Mouse (Mus musculus): Measurements from ENCODE around the gene Cep170b. TPM values are rescaled to one million over a fixed set of nuclear protein-coding genes. Genes with fewer than 3 reads are reported as not detected.

Cep170b gene
- polyA plus RNA-seq (2015; fragmentation: Illumina TruSeq; extraction: RNeasy Lipid Tissue Mini Kit (QIAGEN cat#74804); ENCODE audit: insufficient read depth, low read depth, low replicate concordance) = 11.7 TPM

GRCm38 (mm10) chr12:112720216-112720615 is at the start of gene Cep170b:
Gene Cep170b, plus strand, starts transcription at chr12:112720455.

GRCm38 (mm10) chr12:112674132-112675011 is 45.9 kb upstream of the Cep170b start, which contains the start of gene Akt1:
Gene Akt1, minus strand, starts transcription at chr12:112674884.

GRCm38 (mm10) chr12:112678555-112679026 is 41.7 kb upstream of the Cep170b start, which contains the start of gene Zbtb42:
Gene Zbtb42, plus strand, starts transcription at chr12:112678828.

GRCm38 (mm10) chr12:112760154-112760926 is 40.1 kb downstream of the Cep170b start, which contains the start of gene Pld4:
Gene Pld4, plus strand, starts transcription at chr12:112760655.

Other genes with a start within 250 kb of the Cep170b start
- gene A530016L24Rik, start 231.0 kb upstream of the Cep170b start, polyA plus RNA-seq (2015; fragmentation: Illumina TruSeq; extraction: RNeasy Lipid Tissue Mini Kit (QIAGEN cat#74804); ENCODE audit: insufficient read depth, low read depth, low replicate concordance) = 1.3 TPM
- gene Tmem179, start 203.7 kb upstream of the Cep170b start, polyA plus RNA-seq (2015; fragmentation: Illumina TruSeq; extraction: RNeasy Lipid Tissue Mini Kit (QIAGEN cat#74804); ENCODE audit: insufficient read depth, low read depth, low replicate concordance) = not detected
- gene Inf2, start 131.7 kb upstream of the Cep170b start, polyA plus RNA-seq (2015; fragmentation: Illumina TruSeq; extraction: RNeasy Lipid Tissue Mini Kit (QIAGEN cat#74804); ENCODE audit: insufficient read depth, low read depth, low replicate concordance) = 5.4 TPM
- gene Adssl1, start 100.4 kb upstream of the Cep170b start, polyA plus RNA-seq (2015; fragmentation: Illumina TruSeq; extraction: RNeasy Lipid Tissue Mini Kit (QIAGEN cat#74804); ENCODE audit: insufficient read depth, low read depth, low replicate concordance) = 1.4 TPM
- gene Siva1, start 75.8 kb upstream of the Cep170b start, polyA plus RNA-seq (2015; fragmentation: Illumina TruSeq; extraction: RNeasy Lipid Tissue Mini Kit (QIAGEN cat#74804); ENCODE audit: insufficient read depth, low read depth, low replicate concordance) = 14.2 TPM
- 35.9 TPM for gene Akt1, start 45.6 kb upstream of the Cep170b start, polyA plus RNA-seq (2015; fragmentation: Illumina TruSeq; extraction: RNeasy Lipid Tissue Mini Kit (QIAGEN cat#74804); ENCODE audit: insufficient read depth, low read depth, low replicate concordance)
- gene Zbtb42, start 41.6 kb upstream of the Cep170b start, polyA plus RNA-seq (2015; fragmentation: Illumina TruSeq; extraction: RNeasy Lipid Tissue Mini Kit (QIAGEN cat#74804); ENCODE audit: insufficient read depth, low read depth, low replicate concordance) = 5.6 TPM
- 5.7 TPM for gene Pld4, start 40.2 kb downstream of the Cep170b start, polyA plus RNA-seq (2015; fragmentation: Illumina TruSeq; extraction: RNeasy Lipid Tissue Mini Kit (QIAGEN cat#74804); ENCODE audit: insufficient read depth, low read depth, low replicate concordance)
- gene Ahnak2, start 82.2 kb downstream of the Cep170b start, polyA plus RNA-seq (2015; fragmentation: Illumina TruSeq; extraction: RNeasy Lipid Tissue Mini Kit (QIAGEN cat#74804); ENCODE audit: insufficient read depth, low read depth, low replicate concordance) = 6.0 TPM
- gene Clba1, start 88.5 kb downstream of the Cep170b start, polyA plus RNA-seq (2015; fragmentation: Illumina TruSeq; extraction: RNeasy Lipid Tissue Mini Kit (QIAGEN cat#74804); ENCODE audit: insufficient read depth, low read depth, low replicate concordance) = 1.8 TPM
- gene Cdca4, start 109.0 kb downstream of the Cep170b start, polyA plus RNA-seq (2015; fragmentation: Illumina TruSeq; extraction: RNeasy Lipid Tissue Mini Kit (QIAGEN cat#74804); ENCODE audit: insufficient read depth, low read depth, low replicate concordance) = 3.2 TPM
- not detected for gene Gpr132, start 147.8 kb downstream of the Cep170b start, polyA plus RNA-seq (2015; fragmentation: Illumina TruSeq; extraction: RNeasy Lipid Tissue Mini Kit (QIAGEN cat#74804); ENCODE audit: insufficient read depth, low read depth, low replicate concordance)
- 9.9 TPM for gene Jag2, start 209.3 kb downstream of the Cep170b start, polyA plus RNA-seq (2015; fragmentation: Illumina TruSeq; extraction: RNeasy Lipid Tissue Mini Kit (QIAGEN cat#74804); ENCODE audit: insufficient read depth, low read depth, low replicate concordance)
- 5.4 TPM for gene Nudt14, start 221.7 kb downstream of the Cep170b start, polyA plus RNA-seq (2015; fragmentation: Illumina TruSeq; extraction: RNeasy Lipid Tissue Mini Kit (QIAGEN cat#74804); ENCODE audit: insufficient read depth, low read depth, low replicate concordance)

Measured in pancreas, adult 10 weeks (tissue).